17 mouse cellular contexts compared by ENCODE assay signal in genomic region chr6:52020276-52020675, GRCm38 (mm10).
"Had no signal": no experiment of that assay in that cellular context is flagged by ENCODE, and none has a peak within 500 bp of the region (broad histone marks: within the 10 kb centered on the region; RNA-seq: fewer than 3 reads in every experiment).

No protein-coding gene starts in this region.

- DNase-seq: retina, postnatal 1 day; right cerebral cortex, adult 18-20 months; right cerebral cortex, postnatal 14 days; right cerebral cortex, postnatal 25 days; right cerebral cortex, postnatal 4 days; spleen, adult 18-20 months; thymus, adult 18-20 months; thymus, adult 2 months; thymus, postnatal 14 days; thymus, postnatal 25 days; thymus, postnatal 36 days; thymus, postnatal 4 days had no signal

- H3K27ac ChIP-seq: neural tube, embryonic 12.5 days; neural tube, embryonic 13.5 days; neural tube, embryonic 15.5 days; stomach, embryonic 15.5 days; stomach, postnatal 0 days had no signal

- H3K4me1 ChIP-seq: neural tube, embryonic 12.5 days; neural tube, embryonic 13.5 days; neural tube, embryonic 15.5 days; stomach, embryonic 15.5 days had no signal

- H3K27me3 ChIP-seq: neural tube, embryonic 12.5 days; neural tube, embryonic 13.5 days; neural tube, embryonic 15.5 days; stomach, embryonic 15.5 days had no signal

- H3K36me3 ChIP-seq: neural tube, embryonic 12.5 days; neural tube, embryonic 13.5 days; neural tube, embryonic 15.5 days; stomach, embryonic 15.5 days had no signal

- H3K4me3 ChIP-seq: neural tube, embryonic 12.5 days; neural tube, embryonic 13.5 days; neural tube, embryonic 15.5 days; stomach, embryonic 15.5 days had no signal

- H3K9ac ChIP-seq: neural tube, embryonic 12.5 days; neural tube, embryonic 13.5 days; neural tube, embryonic 15.5 days; stomach, embryonic 15.5 days had no signal

- H3K9me3 ChIP-seq: neural tube, embryonic 12.5 days; neural tube, embryonic 15.5 days; stomach, embryonic 15.5 days had no signal

- H3K4me2 ChIP-seq: neural tube, embryonic 12.5 days; neural tube, embryonic 13.5 days; neural tube, embryonic 15.5 days; stomach, embryonic 15.5 days had no signal
